Mouse (Mus musculus) CH12F3 (cell line): Measurements from ENCODE around the gene Pitx2.

Source experiments
- in situ Hi-C: fragments of 300-500 bp; cut with MboI; formaldehyde crosslinking; loops from 2 replicates; pipeline ENCODE4 v1.14.3; 2020; ENCODE audit warnings: low sequenced_read_pairs

Pitx2 gene

GRCm38 (mm10) chr3:129201681-129202255 is 2.1 kb downstream of the Pitx2 start:
- in situ Hi-C loops: no loop called here

- in situ Hi-C loops: no loop called here
Measured at GRCm38 (mm10) chr3:129202871-129203740, 3.4 kb downstream of the Pitx2 start.

- in situ Hi-C loops: no loop called here
Measured at GRCm38 (mm10) chr3:129203761-129204440, 4.2 kb downstream of the Pitx2 start.

GRCm38 (mm10) chr3:129204441-129205313 is 5.0 kb downstream of the Pitx2 start:
- in situ Hi-C loops: no loop called here

GRCm38 (mm10) chr3:129205481-129206175 is 6.0 kb downstream of the Pitx2 start:
- in situ Hi-C loops: no loop called here

GRCm38 (mm10) chr3:129206776-129207175 is 7.1 kb downstream of the Pitx2 start:
- in situ Hi-C loops: no loop called here

- in situ Hi-C loops: no loop called here
Measured at GRCm38 (mm10) chr3:129207231-129208030, 7.8 kb downstream of the Pitx2 start.

GRCm38 (mm10) chr3:129208031-129208380 is 8.3 kb downstream of the Pitx2 start:
- in situ Hi-C loops: no loop called here

GRCm38 (mm10) chr3:129208421-129208820 is 8.7 kb downstream of the Pitx2 start:
- in situ Hi-C loops: no loop called here

GRCm38 (mm10) chr3:129209266-129209665 is 9.6 kb downstream of the Pitx2 start:
- in situ Hi-C loops: no loop called here

- in situ Hi-C loops: no loop called here
Measured at GRCm38 (mm10) chr3:129209771-129210170, 10.1 kb downstream of the Pitx2 start.

- in situ Hi-C loops: no loop called here
Measured at GRCm38 (mm10) chr3:129212038-129212645, 12.5 kb downstream of the Pitx2 start.

- in situ Hi-C loops: no loop called here
Measured at GRCm38 (mm10) chr3:129212807-129213206, 13.1 kb downstream of the Pitx2 start.

GRCm38 (mm10) chr3:129213633-129214145 is 14.0 kb downstream of the Pitx2 start:
- in situ Hi-C loops: no loop called here

GRCm38 (mm10) chr3:129214146-129214665 is 14.5 kb downstream of the Pitx2 start:
- in situ Hi-C loops: no loop called here

- in situ Hi-C loops: no loop called here
Measured at GRCm38 (mm10) chr3:129214666-129215161, 15.0 kb downstream of the Pitx2 start.

- in situ Hi-C loops: no loop called here
Measured at GRCm38 (mm10) chr3:129215241-129215750, 15.6 kb downstream of the Pitx2 start.

GRCm38 (mm10) chr3:129215751-129216331 is 16.2 kb downstream of the Pitx2 start:
- in situ Hi-C loops: no loop called here
